Mouse (Mus musculus) adrenal gland, adult 2 months (tissue): ENCODE measurements around the gene Crocc2. TPM values are rescaled to one million over a fixed set of nuclear protein-coding genes. Genes with fewer than 3 reads are reported as not detected.
A peak's percentile ranks its signal among the peaks of the same experiment; 100 is the strongest.

Experiments used
- DNase-seq: peaks from one replicate; pipeline ENCODE4 v3.0.0; 2021
- microRNA-seq, 2 experiments: library from miRNA; unstranded; fragments of <30 nt; microRNA quantifications; one replicate each; pipeline ENCODE4 v1.2.0; 2021
- polyA plus RNA-seq: library from polyadenylated mRNA; depleted of rRNA; stranded (reverse); fragments of >200 nt; gene quantifications from 2 replicates; pipeline ENCODE4 v1.2.3, GENCODE M21; 2012; rRNA removed
- total RNA-seq, 2 experiments: library from RNA; stranded (reverse); gene quantifications; 2 replicates each; pipeline ENCODE4 v1.2.3; 2021

Gene Crocc2
- total and polyA plus RNA-seq, 3 experiments = 0.02 TPM; not detected in 2

DNA sequence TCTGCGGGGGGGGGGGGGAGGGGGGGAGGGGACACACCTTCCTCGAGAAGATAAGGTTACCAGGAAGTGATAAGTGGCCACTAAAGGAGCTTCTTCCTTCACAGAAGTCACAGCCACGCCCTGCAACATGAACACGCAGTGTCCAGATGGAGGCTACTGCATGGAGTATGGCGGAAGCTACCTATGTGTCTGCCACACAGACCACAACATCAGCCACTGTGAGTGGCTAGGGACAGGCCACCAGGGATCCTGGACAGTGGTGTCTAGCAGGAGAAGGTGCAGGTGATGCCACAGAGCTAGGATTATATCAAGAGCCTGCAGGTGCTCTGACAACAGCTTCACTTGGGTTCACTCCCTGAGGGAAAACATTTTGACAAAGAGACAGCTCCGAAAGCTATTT is 103.2 kb downstream of the Crocc2 start:
- DNase-seq = no peak

- peak; percentile 47 for DNase-seq
These were observed 103.9 kb downstream of the Crocc2 start for GRCm38 (mm10) chr1:93272409-93272821.

- DNase-seq = no peak
These were observed 107.0 kb downstream of the Crocc2 start for GRCm38 (mm10) chr1:93275561-93275960.

- no peak for DNase-seq
These were observed 108.5 kb downstream of the Crocc2 start for GRCm38 (mm10) chr1:93277041-93277440.

Small RNA genes within 50 kb of the gene (microRNA-seq; reads per million reads assigned to microRNA genes)
- gene Mir6901 = 0 reads per million in 2 experiments

Other genes with a start within 250 kb of the Crocc2 start
- gene Capn10, start 234.3 kb upstream of the Crocc2 start, total RNA-seq = 10 to 100 TPM; 16.1 to 18.3 TPM
- 45.9 and 50.7 TPM in 2 replicates for gene Capn10, start 234.3 kb upstream of the Crocc2 start, polyA plus RNA-seq
- 1 to 10 TPM in 1 of 2 experiments, under 1 TPM in 1; 0.76 to 2.2 TPM for gene Gpr35, start 217.9 kb upstream of the Crocc2 start, total RNA-seq
- 1.2 and 2.1 TPM in 2 replicates for gene Gpr35, start 217.9 kb upstream of the Crocc2 start, polyA plus RNA-seq
- under 1 TPM in 1 of 2 experiments, not detected in 1; 0.26 TPM for gene Aqp12, start 162.4 kb upstream of the Crocc2 start, total RNA-seq
- gene Aqp12, start 162.4 kb upstream of the Crocc2 start, polyA plus RNA-seq = not detected in 2 replicates
- 10 to 100 TPM; 33.6 to 43.0 TPM for gene Kif1a, start 66.8 kb upstream of the Crocc2 start, total RNA-seq
- 25.7 and 29.0 TPM in 2 replicates for gene Kif1a, start 66.8 kb upstream of the Crocc2 start, polyA plus RNA-seq
- under 1 TPM in 1 of 2 experiments, not detected in 1; 0.92 TPM for gene Agxt, start 33.5 kb upstream of the Crocc2 start, total RNA-seq
- 0.44 TPM in 1 of 2 replicates, not detected in the other for gene Agxt, start 33.5 kb upstream of the Crocc2 start, polyA plus RNA-seq
- gene 2310007B03Rik, start 7.8 kb upstream of the Crocc2 start, total RNA-seq = not detected
- gene 2310007B03Rik, start 7.8 kb upstream of the Crocc2 start, polyA plus RNA-seq = not detected in 2 replicates
- 10 to 100 TPM; 13.8 to 18.6 TPM for gene Sned1, start 67.1 kb downstream of the Crocc2 start, total RNA-seq
- 30.9 and 34.9 TPM in 2 replicates for gene Sned1, start 67.1 kb downstream of the Crocc2 start, polyA plus RNA-seq
- gene Mterf4, start 137.2 kb downstream of the Crocc2 start, total RNA-seq = 10 to 100 TPM; 25.8 to 28.7 TPM
- gene Mterf4, start 137.2 kb downstream of the Crocc2 start, polyA plus RNA-seq = 7.2 and 9.0 TPM in 2 replicates
- gene Ppp1r7, start 174.1 kb downstream of the Crocc2 start, total RNA-seq = 10 to 100 TPM; 18.2 to 24.0 TPM
- 2.2 and 2.5 TPM in 2 replicates for gene Ppp1r7, start 174.1 kb downstream of the Crocc2 start, polyA plus RNA-seq
- gene Pask, start 174.8 kb downstream of the Crocc2 start, total RNA-seq = 1 to 10 TPM; 2.3 to 5.9 TPM
- gene Pask, start 174.8 kb downstream of the Crocc2 start, polyA plus RNA-seq = 0.85 and 1.7 TPM in 2 replicates
- not detected for gene Ano7, start 205.2 kb downstream of the Crocc2 start, total RNA-seq
- 0.07 and 0.21 TPM in 2 replicates for gene Ano7, start 205.2 kb downstream of the Crocc2 start, polyA plus RNA-seq